Mouse (Mus musculus) layer of hippocampus, adult 9-10 months (tissue): ENCODE data around the gene Lrrfip2.

Source experiments
- DNase-seq: peaks from one replicate; pipeline ENCODE4 v3.0.0; 2022; ENCODE audit warnings: low spot score

The Lrrfip2 gene

GRCm38 (mm10) chr9:111223406-111223805 lies 106.0 kb downstream of the Lrrfip2 start:
- DNase-seq: no peak

GRCm38 (mm10) chr9:111228446-111228845 lies 111.1 kb downstream of the Lrrfip2 start:
- DNase-seq: no peak

GRCm38 (mm10) chr9:111234701-111235100 lies 117.3 kb downstream of the Lrrfip2 start:
- DNase-seq: no peak

- no peak for DNase-seq
These were observed 120.3 kb downstream of the Lrrfip2 start for GRCm38 (mm10) chr9:111237726-111238125.

- DNase-seq: no peak
These were observed 122.4 kb downstream of the Lrrfip2 start for GRCm38 (mm10) chr9:111239821-111240220.

GRCm38 (mm10) chr9:111243384-111243783 lies 126.0 kb downstream of the Lrrfip2 start:
- no peak for DNase-seq

GRCm38 (mm10) chr9:111245546-111245945 lies 128.2 kb downstream of the Lrrfip2 start:
- DNase-seq: no peak

GRCm38 (mm10) chr9:111247682-111248246 lies 130.4 kb downstream of the Lrrfip2 start:
- no peak for DNase-seq

GRCm38 (mm10) chr9:111252161-111252869 lies 134.9 kb downstream of the Lrrfip2 start:
- no peak for DNase-seq

GRCm38 (mm10) chr9:111260360-111260985 lies 143.1 kb downstream of the Lrrfip2 start:
- DNase-seq: peak; percentile 25

GRCm38 (mm10) chr9:111261356-111261755 lies 144.0 kb downstream of the Lrrfip2 start:
- no peak for DNase-seq

GRCm38 (mm10) chr9:111267998-111268397 lies 150.6 kb downstream of the Lrrfip2 start:
- DNase-seq: no peak

GRCm38 (mm10) chr9:111270606-111271005 lies 153.2 kb downstream of the Lrrfip2 start:
- no peak for DNase-seq

GRCm38 (mm10) chr9:111271056-111271433 lies 153.7 kb downstream of the Lrrfip2 start:
- DNase-seq: no peak

- DNase-seq: peak; percentile 90
These were observed 154.2 kb downstream of the Lrrfip2 start, which contains the start of the genes Mlh1 and Epm2aip1 for GRCm38 (mm10) chr9:111271434-111272160. Gene Mlh1 (minus strand): TSS chr9:111271791. Gene Epm2aip1 (plus strand): TSS chr9:111271929.

- no peak for DNase-seq
These were observed 155.0 kb downstream of the Lrrfip2 start for GRCm38 (mm10) chr9:111272356-111272755.

- DNase-seq: no peak
These were observed 155.8 kb downstream of the Lrrfip2 start for GRCm38 (mm10) chr9:111272996-111273785.

- DNase-seq: no peak
These were observed 156.6 kb downstream of the Lrrfip2 start for GRCm38 (mm10) chr9:111273958-111274357.

- DNase-seq: no peak
These were observed 157.8 kb downstream of the Lrrfip2 start for GRCm38 (mm10) chr9:111275156-111275555.
